Mouse (Mus musculus) MEL (cell line): ENCODE data around the gene Kctd10.

ENCODE experiments used
- BHLHE40 ChIP-seq: IDR thresholded peaks from 2 replicates; pipeline ENCODE4 v1.6.1; 2012; ENCODE audit warnings: low read depth, mild to moderate bottlenecking, inconsistent platforms, low read length, improper control_type of control experiment, borderline replicate concordance
- CHD1 ChIP-seq: IDR thresholded peaks from 2 replicates; pipeline ENCODE4 v1.6.1; 2012; ENCODE audit warnings: low read depth, mild to moderate bottlenecking, inconsistent platforms, low read length, improper control_type of control experiment
- CHD2 ChIP-seq: IDR thresholded peaks from 2 replicates; pipeline ENCODE4 v1.6.1; 2011; ENCODE audit warnings: low read length, improper control_type of control experiment
- CTCF ChIP-seq, 3 experiments: IDR thresholded peaks in 2 of 3; conservative IDR thresholded peaks in 1 of 3; 2 replicates each; pipeline ENCODE4 v1.5.1; 2011 to 2012; ENCODE audit warnings: low read length in 3 of 3, low read depth in 2 of 3, mild to moderate bottlenecking in 2 of 3, improper control_type of control experiment in 1 of 3, inconsistent platforms in 1 of 3, mixed read lengths in 1 of 3, moderate library complexity in 1 of 3; ENCODE audit not compliant: control insufficient read depth in 1 of 3, insufficient read depth in 1 of 3, poor library complexity in 1 of 3, severe bottlenecking in 1 of 3
- EP300 ChIP-seq, 2 experiments: IDR thresholded peaks; 2 replicates each; pipeline ENCODE4 v1.6.1; 2011; ENCODE audit warnings: improper control_type of control experiment in 2 of 2, low read length in 2 of 2, low read depth in 1 of 2, mild to moderate bottlenecking in 1 of 2
- GATA1 ChIP-seq: IDR thresholded peaks from 2 replicates; pipeline ENCODE4 v1.6.1; 2011; ENCODE audit warnings: low read depth, low read length, improper control_type of control experiment
- MXI1 ChIP-seq: IDR thresholded peaks from 2 replicates; pipeline ENCODE4 v1.6.1; 2011; ENCODE audit warnings: mild to moderate bottlenecking, low read depth, low read length, improper control_type of control experiment
- POLR2A ChIP-seq, 2 experiments: IDR thresholded peaks; 2 replicates each; pipeline ENCODE4 v1.6.1; 2011 to 2012; ENCODE audit warnings: low read length in 2 of 2, mild to moderate bottlenecking in 2 of 2, control low read depth in 1 of 2, improper control_type of control experiment in 1 of 2, low read depth in 1 of 2, moderate library complexity in 1 of 2; ENCODE audit not compliant: control insufficient read depth in 1 of 2, insufficient read depth in 1 of 2, poor library complexity in 1 of 2
- RAD21 ChIP-seq: IDR thresholded peaks from 2 replicates; pipeline ENCODE4 v1.6.1; 2011; ENCODE audit warnings: mild to moderate bottlenecking, low read depth, low read length, improper control_type of control experiment
- SMC3 ChIP-seq: IDR thresholded peaks from 2 replicates; pipeline ENCODE4 v1.6.1; 2011; ENCODE audit warnings: low read depth, low read length, improper control_type of control experiment
- TAL1 ChIP-seq: IDR thresholded peaks from 2 replicates; pipeline ENCODE4 v1.6.1; 2012; ENCODE audit warnings: mild to moderate bottlenecking, inconsistent platforms, low read length, moderate library complexity, mixed read lengths
- TCF12 ChIP-seq: IDR thresholded peaks from 2 replicates; pipeline ENCODE4 v1.6.1; 2014; ENCODE audit warnings: low read depth, mild to moderate bottlenecking, inconsistent platforms, low read length, improper control_type of control experiment, moderate library complexity
- ZKSCAN1 ChIP-seq: IDR thresholded peaks from 2 replicates; pipeline ENCODE4 v1.6.1; 2012; ENCODE audit warnings: low read depth, mild to moderate bottlenecking, inconsistent platforms, low read length, improper control_type of control experiment, moderate library complexity

DNA sequence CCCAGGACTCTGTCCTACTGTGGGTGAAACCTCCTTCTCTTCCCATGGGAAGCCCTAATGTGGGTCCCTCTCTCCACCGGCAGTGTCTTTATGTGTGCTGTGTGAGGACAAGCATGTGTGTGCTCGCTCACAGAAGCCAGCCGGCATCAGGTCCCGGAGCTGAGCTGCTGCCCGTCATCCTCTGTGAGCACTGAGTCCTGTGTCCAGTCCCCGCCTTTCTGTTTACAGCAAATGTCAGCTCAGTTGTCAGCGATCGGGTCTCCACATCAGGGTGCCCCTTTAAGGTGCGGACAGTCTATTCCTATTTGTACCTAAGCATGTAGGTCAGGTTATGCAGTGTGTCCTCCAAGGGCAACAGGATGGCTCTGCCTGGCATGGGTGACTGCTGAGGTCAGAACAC lies 6.7 kb downstream of the Kctd10 start:
- TF ChIP-seq CTCF (IDR thresholded peaks at IDR 0.05 in 2 of 3, conservative IDR thresholded peaks at IDR 0.05 in 1 of 3; ENCODE audit: control insufficient read depth in 1 of 3, insufficient read depth in 1 of 3, low read depth in 2 of 3, low read length in 3 of 3, poor library complexity in 1 of 3, severe bottlenecking in 1 of 3) (no peak), POLR2A (IDR thresholded peaks at IDR 0.05; ENCODE audit: control insufficient read depth in 1 of 2, insufficient read depth in 1 of 2, low read depth in 1 of 2, low read length in 2 of 2, poor library complexity in 1 of 2) (no peak), EP300 (IDR thresholded peaks at IDR 0.05; ENCODE audit: low read depth in 1 of 2, low read length in 2 of 2) (no peak), TAL1 (no peak), GATA1 (no peak), CHD2 (no peak), RAD21 (no peak), ZKSCAN1 (no peak), BHLHE40 (no peak), TCF12 (no peak), MXI1 (no peak), CHD1 (no peak), SMC3 (no peak)
